Mouse (Mus musculus) forebrain, postnatal 0 days (tissue): ENCODE measurements at regions not wholly inside any gene's neighbourhood (a gene's known extent, or its start where the extent isn't known, plus 50 kb on each side); places are given as distances from the start of the nearest gene placed in this dataset.

Experiments used
- ATAC-seq: fragments of 200-750 bp; cut with Nextera tagmentation; 2 replicates; pipeline ENCODE4 v1.8.0; 2017; ENCODE audit warnings: mild to moderate bottlenecking, moderate library complexity
- DNase-seq: peaks from one replicate; pipeline ENCODE4 v3.0.0-alpha.2; 2015
- H3K27ac ChIP-seq: fragments of 300-500 bp; sonication (generic); 2 replicates; pipeline ENCODE4 v1.5.1; 2014; ENCODE audit warnings: low read depth, mild to moderate bottlenecking, antibody characterized with exemption, low read length, moderate library complexity, mixed read lengths
- H3K27me3 ChIP-seq: fragments of 300-500 bp; sonication (generic); 2 replicates; pipeline ENCODE4 v1.6.1; 2014; ENCODE audit warnings: mild to moderate bottlenecking, low read length, mixed read lengths; ENCODE audit not compliant: insufficient read depth
- H3K36me3 ChIP-seq: fragments of 300-500 bp; sonication (generic); 2 replicates; pipeline ENCODE4 v1.6.1; 2014; ENCODE audit warnings: mild to moderate bottlenecking, moderate library complexity; ENCODE audit not compliant: insufficient read depth
- H3K4me1 ChIP-seq: fragments of 300-500 bp; sonication (generic); 2 replicates; pipeline ENCODE4 v1.6.1; 2014; ENCODE audit warnings: antibody characterized with exemption; ENCODE audit not compliant: insufficient read depth
- H3K4me2 ChIP-seq: fragments of 300-500 bp; sonication (generic); 2 replicates; pipeline ENCODE4 v1.6.1; 2014; ENCODE audit warnings: low read depth, mild to moderate bottlenecking, moderate library complexity
- H3K4me3 ChIP-seq: fragments of 300-500 bp; sonication (generic); 2 replicates; pipeline ENCODE4 v1.5.1; 2014; ENCODE audit warnings: low read depth, low read length, mixed read lengths
- H3K9ac ChIP-seq: fragments of 300-500 bp; sonication (generic); 2 replicates; pipeline ENCODE4 v1.6.1; 2014; ENCODE audit warnings: mild to moderate bottlenecking
- H3K9me3 ChIP-seq: fragments of 300-500 bp; sonication (generic); 2 replicates; pipeline ENCODE4 v1.6.1; 2016; ENCODE audit warnings: low read length
- CTCF ChIP-seq: sonication (generic); IDR thresholded peaks from 2 replicates; pipeline ENCODE4 v1.5.1; 2016; ENCODE audit warnings: antibody characterized with exemption, control low read depth, low read depth
- WGBS: fragments of 180-500 bp; shearing (Covaris S2); extraction: QIAGEN DNeasy Blood & Tissue Kit; methylation state at CpG from one replicate; pipeline ENCODE4 v1.1.7; 2014; 5-methylcytosine and 5-hydroxymethylcytosine counted together

DNA sequence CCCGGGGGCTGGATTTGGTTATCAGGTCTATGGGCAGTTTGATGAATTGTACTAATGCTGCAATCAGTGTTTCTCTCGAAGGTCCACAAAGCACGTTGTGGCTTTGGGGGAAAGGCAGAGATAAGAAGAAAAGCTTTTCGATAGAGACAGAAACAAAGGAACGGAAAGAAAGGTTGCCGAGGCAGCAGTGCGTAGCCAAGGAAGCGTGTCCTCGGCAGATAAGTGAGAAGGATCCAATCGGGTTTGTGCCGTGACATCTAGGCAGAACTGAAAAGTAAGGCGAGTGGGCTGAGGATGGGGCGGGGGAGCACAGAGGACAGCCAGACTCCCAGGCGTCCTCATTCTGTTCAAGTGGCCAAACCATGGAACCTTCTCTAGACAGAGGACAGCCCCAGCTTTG is 77.4 kb downstream of the Dad1 start:
- no peak for TF ChIP-seq CTCF
- Histone ChIP-seq H3K9ac (no peak overlapping the region), H3K36me3 (no peaks in the 10 kb centered on the region), H3K9me3 (no peaks in the 10 kb centered on the region), H3K4me3 (no peak overlapping the region), H3K4me2 (no peak overlapping the region), H3K27ac (no peak overlapping the region), H3K27me3 (no peaks in the 10 kb centered on the region), H3K4me1 (no peaks in the 10 kb centered on the region; the same call in 1 of the 2 replicates)
- WGBS: 39% methylated on average over 14 of the region's 14 CpGs
- ATAC-seq (peak; percentile 50), DNase-seq (peak; percentile 25)

DNA sequence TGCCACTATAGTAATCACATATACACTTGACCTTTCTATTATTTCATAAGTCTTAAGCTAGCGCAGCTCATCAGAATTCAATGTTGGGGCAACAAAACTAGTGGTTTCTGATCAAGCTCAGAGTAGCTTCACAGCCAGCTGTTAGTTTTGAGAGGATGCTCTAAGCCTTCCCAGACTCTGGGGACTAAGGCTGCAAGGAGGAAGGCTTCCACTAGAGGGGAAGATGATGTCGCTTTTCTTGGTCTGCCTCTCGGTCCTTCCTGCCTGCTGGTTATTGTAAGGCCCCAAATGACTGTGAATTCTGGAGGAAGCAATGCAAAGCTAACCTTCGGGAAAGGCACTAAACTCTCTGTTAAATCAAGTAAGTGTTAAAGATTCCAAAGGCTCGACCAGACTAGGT is 78.4 kb downstream of the Dad1 start:
- no peak overlapping the region for H3K27ac ChIP-seq
- no peak overlapping the region for H3K4me2 ChIP-seq
- H3K4me3 ChIP-seq: no peak overlapping the region
- no peaks in the 10 kb centered on the region for H3K9me3 ChIP-seq
- no peak for TF ChIP-seq CTCF
- DNase-seq: no peak
- H3K4me1 ChIP-seq: no peaks in the 10 kb centered on the region; the same call in 1 of the 2 replicates
- H3K36me3 ChIP-seq: no peaks in the 10 kb centered on the region
- 78% methylated on average over 5 of the region's 5 CpGs for WGBS
- no peak for ATAC-seq
- H3K27me3 ChIP-seq: no peaks in the 10 kb centered on the region
- H3K9ac ChIP-seq: no peak overlapping the region

DNA sequence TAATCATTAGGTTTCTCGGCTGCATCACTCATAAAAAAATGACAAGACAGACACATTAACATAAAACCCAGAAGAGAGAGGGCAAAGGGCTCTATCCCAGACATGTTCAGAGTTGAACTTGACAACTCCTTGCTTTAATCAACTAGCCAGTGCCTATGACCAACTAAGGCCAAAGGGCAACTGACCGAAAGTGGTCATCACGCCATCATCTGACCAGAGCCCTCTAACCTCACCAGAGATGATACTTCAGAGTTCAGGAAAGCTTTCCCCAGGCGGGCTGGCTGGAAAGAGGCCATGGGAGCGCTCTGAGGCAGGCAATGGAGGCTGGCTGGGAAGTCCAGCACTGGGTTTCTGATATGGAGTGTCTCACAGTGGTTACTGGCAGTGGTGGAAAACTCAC is 80.6 kb downstream of the Dad1 start:
- no peak for DNase-seq
- no peak for TF ChIP-seq CTCF
- H3K4me3 ChIP-seq: no peak overlapping the region
- no peaks in the 10 kb centered on the region for H3K4me1 ChIP-seq
- ATAC-seq: no peak
- no peak overlapping the region for H3K9ac ChIP-seq
- H3K27me3 ChIP-seq: no peaks in the 10 kb centered on the region
- 87% methylated on average over 5 of the region's 5 CpGs for WGBS
- no peak overlapping the region for H3K4me2 ChIP-seq
- no peaks in the 10 kb centered on the region for H3K36me3 ChIP-seq
- no peak overlapping the region for H3K27ac ChIP-seq
- no peaks in the 10 kb centered on the region for H3K9me3 ChIP-seq

DNA sequence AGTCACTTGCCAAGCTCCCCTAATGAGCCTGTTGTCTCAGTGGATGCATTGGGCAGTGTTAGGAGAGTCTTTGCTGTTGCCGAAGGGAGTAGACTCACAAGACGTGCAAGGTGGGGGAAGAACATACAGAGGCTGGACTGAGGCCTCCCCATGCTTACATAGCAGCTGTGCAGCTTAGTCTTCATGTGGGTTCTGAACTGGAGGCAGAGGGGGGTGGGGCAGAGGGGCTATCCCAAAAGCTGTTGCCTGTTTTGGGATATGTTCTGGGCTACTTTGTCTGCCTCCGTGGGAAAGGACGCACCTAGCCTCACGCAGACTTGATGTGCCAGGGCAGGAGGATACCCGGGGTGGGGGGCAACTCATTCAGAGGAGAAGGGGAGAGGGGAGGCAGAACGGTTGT is 84.7 kb downstream of the Dad1 start:
- no peak overlapping the region for H3K9ac ChIP-seq
- DNase-seq (no peak), ATAC-seq (no peak)
- no peak overlapping the region for H3K4me3 ChIP-seq
- TF ChIP-seq CTCF: no peak
- H3K36me3 ChIP-seq: no peaks in the 10 kb centered on the region
- 89% methylated on average over 7 of the region's 7 CpGs for WGBS
- no peaks in the 10 kb centered on the region for H3K4me1 ChIP-seq
- no peak overlapping the region for H3K4me2 ChIP-seq
- H3K27me3 ChIP-seq: no peaks in the 10 kb centered on the region
- no peak overlapping the region for H3K27ac ChIP-seq
- no peaks in the 10 kb centered on the region for H3K9me3 ChIP-seq

DNA sequence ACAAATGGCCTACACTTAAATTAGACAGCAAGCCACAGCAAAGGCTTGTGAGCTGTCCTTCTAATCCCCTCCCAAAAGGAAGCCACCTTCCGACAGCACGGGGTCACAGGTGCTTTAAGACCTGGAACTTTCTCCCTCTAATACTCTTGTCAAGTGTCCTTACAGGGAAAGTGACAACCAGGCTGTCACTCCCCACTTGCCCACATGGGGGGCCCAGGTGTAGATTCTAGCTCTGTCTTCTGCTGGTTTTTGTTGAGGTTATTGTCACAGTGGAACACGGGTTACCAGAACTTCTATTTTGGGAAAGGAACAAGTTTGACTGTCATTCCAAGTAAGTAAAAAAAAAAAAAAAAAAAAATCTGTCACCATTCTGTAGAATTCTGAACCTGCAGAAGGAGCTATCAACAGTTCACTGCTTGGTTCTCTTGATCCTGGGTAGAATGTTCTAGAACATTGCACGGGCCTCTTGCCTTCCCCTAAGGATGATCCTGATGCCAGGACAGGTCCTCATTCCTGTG is 85.4 kb downstream of the Dad1 start:
- WGBS: 81% methylated on average over 4 of the region's 4 CpGs
- DNase-seq (no peak), ATAC-seq (no peak)
- H3K4me1 ChIP-seq: no peaks in the 10 kb centered on the region
- no peaks in the 10 kb centered on the region for H3K9me3 ChIP-seq
- no peak overlapping the region for H3K9ac ChIP-seq
- no peak overlapping the region for H3K4me2 ChIP-seq
- no peaks in the 10 kb centered on the region for H3K27me3 ChIP-seq
- no peaks in the 10 kb centered on the region for H3K36me3 ChIP-seq
- no peak overlapping the region for H3K27ac ChIP-seq
- TF ChIP-seq CTCF: no peak
- H3K4me3 ChIP-seq: no peak overlapping the region

DNA sequence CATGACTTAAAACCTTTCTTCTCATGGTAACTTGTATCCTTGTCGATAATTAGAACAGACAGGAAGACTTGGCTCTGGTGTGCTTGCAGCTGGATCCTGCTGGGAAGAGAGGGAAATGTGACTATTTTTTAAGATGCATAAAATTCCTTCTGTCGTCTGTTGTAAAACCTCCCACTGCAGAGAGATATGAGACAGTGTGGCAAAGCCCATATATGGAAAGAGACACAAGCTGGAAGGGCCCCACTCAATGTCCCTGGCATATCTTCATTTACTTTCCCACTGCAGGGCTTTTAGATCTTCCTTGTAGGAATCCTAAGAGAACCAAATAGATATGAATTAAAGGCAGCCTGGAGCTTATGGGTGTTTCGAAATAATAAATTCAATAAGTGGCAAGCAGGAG is 87.8 kb downstream of the Dad1 start:
- DNase-seq (no peak), ATAC-seq (no peak)
- Histone ChIP-seq H3K36me3 (no peaks in the 10 kb centered on the region), H3K4me1 (no peaks in the 10 kb centered on the region), H3K27ac (no peak overlapping the region), H3K4me3 (no peak overlapping the region), H3K27me3 (no peaks in the 10 kb centered on the region), H3K9ac (0 out of 2 replicates have a peak overlapping the region, but pooled peaks have one; percentile 22), H3K9me3 (no peaks in the 10 kb centered on the region), H3K4me2 (no peak overlapping the region)
- 63% methylated on average over 3 of the region's 3 CpGs for WGBS
- no peak for TF ChIP-seq CTCF

DNA sequence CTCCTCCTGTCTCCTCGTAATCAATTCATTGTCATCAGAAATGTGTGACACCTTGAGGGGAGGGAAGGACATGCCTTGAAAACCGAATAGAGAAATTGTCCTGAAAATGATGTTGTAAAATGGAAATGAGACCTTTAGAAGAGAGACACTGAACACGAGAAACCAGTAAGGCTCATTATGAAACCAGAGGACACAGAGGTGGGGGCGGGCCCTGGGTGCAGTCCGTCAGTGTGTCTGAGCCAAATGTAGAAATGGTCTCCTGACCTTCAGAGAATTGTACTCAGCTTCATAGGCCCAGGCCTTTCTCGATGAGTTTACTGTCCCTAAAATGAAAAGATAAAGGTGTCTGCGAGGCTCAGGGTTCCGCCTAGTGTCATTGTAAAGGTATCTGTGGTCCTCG is 89.0 kb downstream of the Dad1 start:
- no peaks in the 10 kb centered on the region for H3K36me3 ChIP-seq
- TF ChIP-seq CTCF: no peak
- no peak overlapping the region for H3K4me3 ChIP-seq
- H3K4me2 ChIP-seq: no peak overlapping the region
- ATAC-seq (no peak), DNase-seq (no peak)
- H3K4me1 ChIP-seq: no peaks in the 10 kb centered on the region
- no peaks in the 10 kb centered on the region for H3K9me3 ChIP-seq
- no peak overlapping the region for H3K9ac ChIP-seq
- no peaks in the 10 kb centered on the region for H3K27me3 ChIP-seq
- WGBS: 85% methylated on average over 9 of the region's 9 CpGs
- no peak overlapping the region for H3K27ac ChIP-seq

DNA sequence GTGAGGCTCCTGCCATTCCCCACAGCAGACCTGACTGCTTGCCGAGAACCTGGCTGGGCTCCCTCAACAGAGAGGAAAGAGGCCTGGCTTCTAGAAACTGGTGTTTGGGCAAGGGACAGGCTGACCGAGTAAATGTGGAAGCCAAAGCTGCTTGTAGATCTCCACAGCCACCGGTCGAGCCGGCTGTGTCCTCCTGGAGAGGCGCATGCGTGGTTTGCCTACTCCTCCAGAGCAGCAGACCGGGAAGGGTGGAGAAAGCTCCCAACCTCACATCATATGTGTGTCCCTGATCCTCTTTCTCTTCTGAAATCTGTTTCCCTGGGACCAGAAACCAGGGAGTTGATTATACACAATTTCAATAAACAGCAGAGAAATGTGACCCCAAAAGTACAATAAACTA is 92.0 kb downstream of the Dad1 start:
- DNase-seq (no peak), ATAC-seq (no peak)
- no peaks in the 10 kb centered on the region for H3K9me3 ChIP-seq
- H3K36me3 ChIP-seq: no peaks in the 10 kb centered on the region
- H3K27ac ChIP-seq: no peak overlapping the region
- 76% methylated on average over 8 of the region's 8 CpGs for WGBS
- H3K4me3 ChIP-seq: no peak overlapping the region
- no peaks in the 10 kb centered on the region for H3K4me1 ChIP-seq
- H3K27me3 ChIP-seq: no peaks in the 10 kb centered on the region
- no peak for TF ChIP-seq CTCF
- no peak overlapping the region for H3K9ac ChIP-seq
- H3K4me2 ChIP-seq: no peak overlapping the region
